Mouse (Mus musculus): Measurements from ENCODE around the gene Tmem262.

Gene Tmem262

GRCm38 (mm10) chr19:6094119-6094518 lies 14.3 kb downstream of the Tmem262 start, which contains the start of gene AC131692.1:
Gene AC131692.1 (plus strand): TSS chr19:6094419.
- no peak for ATAC-seq (ENCODE audit: insufficient number of reproducible peaks, low FRiP score, low TSS enrichment)

GRCm38 (mm10) chr19:6097847-6098246 lies 18.0 kb downstream of the Tmem262 start:
- ATAC-seq (ENCODE audit: insufficient number of reproducible peaks, low FRiP score, low TSS enrichment): no peak

GRCm38 (mm10) chr19:6101186-6101585 lies 21.4 kb downstream of the Tmem262 start:
- no peak for ATAC-seq (ENCODE audit: insufficient number of reproducible peaks, low FRiP score, low TSS enrichment)

- ATAC-seq (ENCODE audit: insufficient number of reproducible peaks, low FRiP score, low TSS enrichment): no peak
Measured at GRCm38 (mm10) chr19:6102169-6102853, 22.5 kb downstream of the Tmem262 start.

- ATAC-seq (ENCODE audit: insufficient number of reproducible peaks, low FRiP score, low TSS enrichment): no peak
Measured at GRCm38 (mm10) chr19:6104476-6104875, 24.6 kb downstream of the Tmem262 start.

GRCm38 (mm10) chr19:6105586-6105985 lies 25.8 kb downstream of the Tmem262 start, which contains the start of gene Naaladl1:
Gene Naaladl1 (plus strand): TSS chr19:6105782.
- no peak for ATAC-seq (ENCODE audit: insufficient number of reproducible peaks, low FRiP score, low TSS enrichment)

- no peak for ATAC-seq (ENCODE audit: insufficient number of reproducible peaks, low FRiP score, low TSS enrichment)
Measured at GRCm38 (mm10) chr19:6113116-6113515, 33.3 kb downstream of the Tmem262 start.

- ATAC-seq (ENCODE audit: insufficient number of reproducible peaks, low FRiP score, low TSS enrichment): no peak
Measured at GRCm38 (mm10) chr19:6116113-6116850, 36.4 kb downstream of the Tmem262 start.

GRCm38 (mm10) chr19:6117346-6117985 lies 37.6 kb downstream of the Tmem262 start:
- ATAC-seq (ENCODE audit: insufficient number of reproducible peaks, low FRiP score, low TSS enrichment): no peak; the same call in 1 of the 2 replicates

GRCm38 (mm10) chr19:6117986-6118676 lies 38.3 kb downstream of the Tmem262 start, which contains the start of gene Sac3d1:
Gene Sac3d1 (minus strand): TSS chr19:6118650.
- peak; percentile 77; the same call in 1 of the 2 replicates for ATAC-seq (ENCODE audit: insufficient number of reproducible peaks, low FRiP score, low TSS enrichment)

- ATAC-seq (ENCODE audit: insufficient number of reproducible peaks, low FRiP score, low TSS enrichment): no peak
Measured at GRCm38 (mm10) chr19:6118677-6119185, 38.9 kb downstream of the Tmem262 start.

GRCm38 (mm10) chr19:6121761-6122160 lies 41.9 kb downstream of the Tmem262 start:
- no peak for ATAC-seq (ENCODE audit: insufficient number of reproducible peaks, low FRiP score, low TSS enrichment)

- ATAC-seq (ENCODE audit: insufficient number of reproducible peaks, low FRiP score, low TSS enrichment): no peak
Measured at GRCm38 (mm10) chr19:6123330-6123729, 43.5 kb downstream of the Tmem262 start.

- ATAC-seq (ENCODE audit: insufficient number of reproducible peaks, low FRiP score, low TSS enrichment): no peak
Measured at GRCm38 (mm10) chr19:6124898-6125297, 45.1 kb downstream of the Tmem262 start.

GRCm38 (mm10) chr19:6126289-6126688 lies 46.5 kb downstream of the Tmem262 start:
- no peak for ATAC-seq (ENCODE audit: insufficient number of reproducible peaks, low FRiP score, low TSS enrichment)

- no peak for ATAC-seq (ENCODE audit: insufficient number of reproducible peaks, low FRiP score, low TSS enrichment)
Measured at GRCm38 (mm10) chr19:6126789-6127580, 47.2 kb downstream of the Tmem262 start.

GRCm38 (mm10) chr19:6127760-6128341 lies 48.0 kb downstream of the Tmem262 start, which contains the start of gene Snx15:
Gene Snx15 (minus strand): TSS chr19:6128304.
- ATAC-seq (ENCODE audit: insufficient number of reproducible peaks, low FRiP score, low TSS enrichment): peak; percentile 96
